19 mouse cellular contexts compared by ENCODE assay signal in genomic region chr19:42409856-42410255, GRCm38 (mm10). TPM values are rescaled to one million over a fixed set of nuclear protein-coding genes. Genes with fewer than 3 reads are reported as not detected.
DNase-seq lines count a peak whose midpoint lies in the region; ATAC-seq and TF ChIP-seq lines count a peak whose summit lies in the region.
"Had no signal": no experiment of that assay in that cellular context is flagged by ENCODE, and none has a peak within 500 bp of the region (broad histone marks: within the 10 kb centered on the region; RNA-seq: fewer than 3 reads in every experiment).

No protein-coding gene starts in this region.

- no peak overlapping the region for H3K9ac ChIP-seq in midbrain, embryonic 13.5 days (replicated peaks)
- 0 out of 2 replicates have a peak overlapping the region, but pooled peaks have one; percentile 44 for H3K9ac ChIP-seq in neural tube, embryonic 15.5 days (replicated peaks)
- H3K9ac ChIP-seq: embryonic facial prominence, embryonic 15.5 days; liver, embryonic 15.5 days had no signal

- no peak for TF ChIP-seq CTCF in layer of hippocampus, adult 2 months (conservative IDR thresholded peaks at IDR 0.05)

- H3K4me2 ChIP-seq in midbrain, embryonic 13.5 days (replicated peaks), result peak overlapping the region; percentile 50; the same call in 1 of the 2 replicates
- no peak overlapping the region for H3K4me2 ChIP-seq in neural tube, embryonic 15.5 days
- H3K4me2 ChIP-seq: embryonic facial prominence, embryonic 15.5 days; liver, embryonic 15.5 days had no signal

- DNase-seq in layer of hippocampus, adult 2 months (ENCODE audit: low spot score in 2 of 2), result no peak
- DNase-seq in layer of hippocampus, adult 9-10 months (ENCODE audit: low spot score), result no peak
- DNase-seq in R1 (ENCODE audit: low read depth, low spot score), result peak; percentile 97
- DNase-seq in kidney, postnatal 10 days, result no peak
- no peak for DNase-seq in cerebellum, postnatal 10 days
- DNase-seq: adrenal gland, postnatal 36 days; B cell, adult 2 months; cerebellum, adult 18-20 months; cerebellum, postnatal 36 days; gastrocnemius, adult 2 months; heart, postnatal 14 days; kidney, adult 9 months had no signal

- H3K36me3 ChIP-seq in midbrain, embryonic 13.5 days, result no peaks in the 10 kb centered on the region
- no peaks in the 10 kb centered on the region for H3K36me3 ChIP-seq in neural tube, embryonic 15.5 days
- H3K36me3 ChIP-seq: embryonic facial prominence, embryonic 15.5 days; liver, embryonic 15.5 days had no signal

- peaks cover 26% of the 10 kb centered on the region for H3K4me1 ChIP-seq in midbrain, embryonic 13.5 days (replicated peaks)
- peaks cover 30% of the 10 kb centered on the region for H3K4me1 ChIP-seq in neural tube, embryonic 15.5 days
- H3K4me1 ChIP-seq: liver, embryonic 15.5 days had no signal

- H3K9me3 ChIP-seq in midbrain, embryonic 13.5 days, result no peaks in the 10 kb centered on the region
- no peaks in the 10 kb centered on the region for H3K9me3 ChIP-seq in neural tube, embryonic 15.5 days (replicated peaks)
- H3K9me3 ChIP-seq: embryonic facial prominence, embryonic 15.5 days; liver, embryonic 15.5 days had no signal

- 0 out of 2 replicates have a peak, but pooled peaks cover 6% of the 10 kb centered on the region for H3K27me3 ChIP-seq in midbrain, embryonic 13.5 days
- H3K27me3 ChIP-seq in neural tube, embryonic 15.5 days (replicated peaks), result peaks cover 2% of the 10 kb centered on the region; the same call in 1 of the 2 replicates

- H3K4me3 ChIP-seq in layer of hippocampus, adult 2 months, result no peak overlapping the region
- H3K4me3 ChIP-seq in midbrain, embryonic 13.5 days (replicated peaks), result no peak overlapping the region
- no peak overlapping the region for H3K4me3 ChIP-seq in neural tube, embryonic 15.5 days (replicated peaks)
- H3K4me3 ChIP-seq: embryonic facial prominence, embryonic 15.5 days; gastrocnemius, adult 2 months; liver, embryonic 15.5 days had no signal

- no peak for ATAC-seq in midbrain, embryonic 13.5 days
- no peak for ATAC-seq in neural tube, embryonic 15.5 days (ENCODE audit: low FRiP score)
- ATAC-seq: inflammation-experienced regulatory T-cells, adult 6 months; lung, postnatal 0 days; Patski had no signal

- WGBS in midbrain, embryonic 13.5 days, result 25% methylated on average over 5 of the region's 5 CpGs
- 32% methylated on average over 5 of the region's 5 CpGs for WGBS in neural tube, embryonic 15.5 days

- peak overlapping the region; percentile 57; the same call in 1 of the 2 replicates for H3K27ac ChIP-seq in layer of hippocampus, adult 2 months
- H3K27ac ChIP-seq in midbrain, embryonic 13.5 days, result peak overlapping the region; percentile 76; the same call in 1 of the 2 replicates
- H3K27ac ChIP-seq in neural tube, embryonic 15.5 days (replicated peaks), result peak overlapping the region; percentile 70; the same call in 1 of the 2 replicates
- H3K27ac ChIP-seq: embryonic facial prominence, embryonic 15.5 days; gastrocnemius, adult 2 months; liver, embryonic 15.5 days had no signal

RNA-seq across cellular contexts. Expression of gene Crtac1, which starts 21.7 kb away (rescaled TPM):
- total RNA-seq in layer of hippocampus, adult 2 months (2021), result 100 to 1,000 TPM in 1 of 2 experiments, 10 to 100 TPM in 1; 83.8 to 104 TPM
- polyA plus RNA-seq in midbrain, embryonic 13.5 days (2015; fragmentation: Nextera tagmentation; extraction: Ambion mirVana), result 14.8 and 18.9 TPM in 2 replicates
- 60.5 and 71.4 TPM in 2 replicates for polyA plus RNA-seq in neural tube, embryonic 15.5 days (2015; fragmentation: Nextera tagmentation; extraction: Ambion mirVana)
- polyA plus RNA-seq: inflammation-experienced regulatory T-cells, adult 6 months had no signal
